Mouse (Mus musculus) CH12.LX (cell line): ENCODE data around the gene Tbc1d22a. TPM values are rescaled to one million over a fixed set of nuclear protein-coding genes. Genes with fewer than 3 reads are reported as not detected.
A peak's percentile ranks its signal among the peaks of the same experiment; 100 is the strongest.

ENCODE experiments used
- DNase-seq: peaks from one replicate; pipeline ENCODE4 v3.0.0-alpha.2; 2013; ENCODE audit errors: extremely low read depth
- H3K27ac ChIP-seq: 2 replicates; pipeline ENCODE4 v1.5.1; 2012; ENCODE audit warnings: low read depth, mild to moderate bottlenecking, control low read depth, moderate library complexity; ENCODE audit not compliant: insufficient read depth
- H3K27me3 ChIP-seq: replicated peaks from 2 replicates; pipeline ENCODE3; 2012; ENCODE audit warnings: inconsistent platforms
- H3K36me3 ChIP-seq, 2 experiments: replicated peaks in 1 of 2; 2 replicates each; pipeline versions ENCODE3 to v1.6.1; 2012; ENCODE audit warnings: inconsistent platforms in 1 of 2, low read length in 1 of 2, mild to moderate bottlenecking in 1 of 2, mixed read lengths in 1 of 2, moderate library complexity in 1 of 2; ENCODE audit not compliant: control insufficient read depth in 1 of 2, insufficient read depth in 1 of 2
- H3K4me1 ChIP-seq, 2 experiments: 2 replicates each; pipeline ENCODE4 v1.6.1; 2012; ENCODE audit warnings: inconsistent platforms in 1 of 2, moderate library complexity in 1 of 2; ENCODE audit not compliant: insufficient read depth in 2 of 2, control insufficient read depth in 1 of 2
- H3K4me2 ChIP-seq: 2 replicates; pipeline ENCODE4 v1.6.1; 2012; ENCODE audit warnings: low read depth, mild to moderate bottlenecking, control low read depth; ENCODE audit not compliant: poor library complexity, insufficient read depth, severe bottlenecking
- H3K4me3 ChIP-seq, 3 experiments: fragments of 150-350 bp in 1 of 3; sonication (generic) in 1 of 3; replicated peaks in 1 of 3; 2 replicates each; pipeline versions ENCODE3 to v1.5.1; 2011 to 2012; ENCODE audit warnings: low read depth in 2 of 3, low read length in 2 of 3, mild to moderate bottlenecking in 2 of 3, moderate library complexity in 2 of 3, control low read depth in 1 of 3, improper control_type of control experiment in 1 of 3, inconsistent platforms in 1 of 3, mixed read lengths in 1 of 3; ENCODE audit not compliant: poor library complexity in 1 of 3
- H3K79me2 ChIP-seq: replicated peaks from 2 replicates; pipeline ENCODE4 v1.6.1; 2012; ENCODE audit warnings: mild to moderate bottlenecking, moderate library complexity; ENCODE audit not compliant: control insufficient read depth, poor library complexity, insufficient read depth, severe bottlenecking; ENCODE audit errors: extremely low read depth
- H3K9ac ChIP-seq: 2 replicates; pipeline ENCODE4 v1.6.1; 2012; ENCODE audit warnings: low read depth, mild to moderate bottlenecking, control low read depth, moderate library complexity; ENCODE audit not compliant: insufficient read depth
- H3K9me3 ChIP-seq: replicated peaks from 2 replicates; pipeline ENCODE3; 2012; ENCODE audit warnings: low read length, inconsistent platforms, mixed read lengths
- BHLHE40 ChIP-seq: IDR thresholded peaks from 2 replicates; pipeline ENCODE4 v1.6.1; 2011; ENCODE audit warnings: mild to moderate bottlenecking, low read depth, low read length, improper control_type of control experiment
- CHD1 ChIP-seq: IDR thresholded peaks from 2 replicates; pipeline ENCODE4 v1.6.1; 2012; ENCODE audit warnings: low read depth, low read length, improper control_type of control experiment, inconsistent platforms
- CTCF ChIP-seq, 2 experiments: IDR thresholded peaks in 1 of 2; conservative IDR thresholded peaks in 1 of 2; 2 replicates each; pipeline ENCODE4 v1.5.1; 2011 to 2012; ENCODE audit warnings: low read depth in 2 of 2, low read length in 2 of 2, improper control_type of control experiment in 1 of 2, inconsistent platforms in 1 of 2, mild to moderate bottlenecking in 1 of 2, moderate library complexity in 1 of 2
- ELF1 ChIP-seq: IDR thresholded peaks from 2 replicates; pipeline ENCODE4 v1.6.1; 2014; ENCODE audit warnings: low read depth, mild to moderate bottlenecking, inconsistent platforms, low read length, improper control_type of control experiment
- GABPA ChIP-seq: IDR thresholded peaks from 2 replicates; pipeline ENCODE4 v1.6.1; 2012; ENCODE audit warnings: low read depth, low read length, improper control_type of control experiment, inconsistent platforms; ENCODE audit not compliant: insufficient replicate concordance
- MAFK ChIP-seq: IDR thresholded peaks from 2 replicates; pipeline ENCODE4 v1.6.1; 2011; ENCODE audit warnings: low read length, improper control_type of control experiment; ENCODE audit not compliant: insufficient replicate concordance
- NRF1 ChIP-seq: IDR thresholded peaks from 2 replicates; pipeline ENCODE4 v1.6.1; 2014; ENCODE audit warnings: low read depth, mild to moderate bottlenecking, inconsistent platforms, low read length, improper control_type of control experiment, moderate library complexity
- RAD21 ChIP-seq: IDR thresholded peaks from 2 replicates; pipeline ENCODE4 v1.6.1; 2011; ENCODE audit warnings: low read depth, mild to moderate bottlenecking, low read length, improper control_type of control experiment, moderate library complexity
- RCOR1 ChIP-seq: conservative IDR thresholded peaks from 2 replicates; pipeline ENCODE4 v1.6.1; 2012; ENCODE audit warnings: low read depth, mild to moderate bottlenecking, inconsistent platforms, low read length, improper control_type of control experiment
- SMC3 ChIP-seq: IDR thresholded peaks from 2 replicates; pipeline ENCODE4 v1.6.1; 2011; ENCODE audit warnings: low read depth, low read length, improper control_type of control experiment
- USF2 ChIP-seq: conservative IDR thresholded peaks from 2 replicates; pipeline ENCODE4 v1.6.1; 2011; ENCODE audit warnings: low read depth, low read length, improper control_type of control experiment
- dilution Hi-C: fragments of 300-500 bp; cut with MboI; formaldehyde crosslinking; loops from 2 replicates; pipeline ENCODE4 v1.14.3; 2020; ENCODE audit warnings: low sequenced_read_pairs; ENCODE audit not compliant: extremely low pct_unique_long_range_greater_than_20kb, extremely low pct_ligation_motif_present
- in situ Hi-C: fragments of 300-500 bp; cut with MboI; formaldehyde crosslinking; loops from 3 replicates; pipeline ENCODE4 v1.14.3; 2019; ENCODE audit warnings: low sequenced_read_pairs, low pct_ligation_motif_present, low pct_unique_long_range_greater_than_20kb, mixed read lengths
- polyA plus RNA-seq: library from polyadenylated mRNA; unstranded; fragments of >175 nt; gene quantifications from 2 replicates; pipeline ENCODE4 v1.2.1, GENCODE M21; 2012; ENCODE audit warnings: low read depth; ENCODE audit not compliant: insufficient read length
- total RNA-seq, 2 experiments: library from RNA; depleted of rRNA; stranded (reverse); fragments of 300-350 nt in 1 of 2; fragments of >200 nt in 1 of 2; gene quantifications; 2 replicates each; pipeline ENCODE4 v1.2.3; 2012 to 2014

Gene Tbc1d22a
- total and polyA plus RNA-seq, 3 experiments, result 17.6 to 20.2 (median 19.4) TPM

- no peak for DNase-seq
- TF ChIP-seq GABPA (no peak), USF2 (no peak), SMC3 (no peak)
- no peaks in the 10 kb centered on the region for H3K27me3 ChIP-seq
- peaks cover 13 to 59% of the 10 kb centered on the region in 2 experiments for H3K36me3 ChIP-seq
- no peak overlapping the region for H3K4me3 ChIP-seq
- H3K4me2 ChIP-seq, result no peak overlapping the region
- H3K9ac ChIP-seq, result no peak overlapping the region
- dilution Hi-C loops, result no loop called here
- H3K9me3 ChIP-seq, result no peaks in the 10 kb centered on the region
- in situ Hi-C loops, result loop anchor here (25.0 kb wide), 1 partner anchor 328 kb away; no protein-coding TSS in a partner anchor
- H3K27ac ChIP-seq, result no peak overlapping the region
- peaks cover 12 to 44% of the 10 kb centered on the region in 2 experiments for H3K4me1 ChIP-seq
- no peaks in the 10 kb centered on the region for H3K79me2 ChIP-seq
Measured at GRCm38 (mm10) chr15:86234517-86235441, 20.5 kb downstream of the Tbc1d22a start.

DNA sequence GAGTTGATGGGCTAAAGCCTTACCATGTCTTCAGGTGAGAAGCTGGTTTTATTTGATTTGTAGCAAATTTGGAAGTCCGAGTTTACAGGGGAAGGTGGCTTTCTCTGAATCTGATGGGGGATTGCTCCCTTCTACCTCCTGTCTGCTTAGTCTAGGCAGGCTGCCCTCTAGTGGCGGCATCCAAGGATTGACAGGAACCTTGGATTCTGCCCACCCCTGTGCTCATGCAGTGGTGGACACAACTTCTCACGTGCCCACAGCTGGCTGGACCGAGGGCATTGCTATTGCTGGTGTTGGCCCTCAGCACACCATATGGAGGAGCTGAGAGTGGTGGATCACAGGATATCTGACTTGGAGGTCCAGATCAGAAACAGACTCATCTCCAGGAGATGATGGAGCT is 22.0 kb downstream of the Tbc1d22a start:
- no peak overlapping the region for H3K27ac ChIP-seq
- in situ Hi-C loops, result loop anchor here (25.0 kb wide), 1 partner anchor 326 kb away; no protein-coding TSS in a partner anchor
- peaks cover 13 to 39% of the 10 kb centered on the region in 2 experiments for H3K4me1 ChIP-seq
- H3K79me2 ChIP-seq, result no peaks in the 10 kb centered on the region
- TF ChIP-seq ELF1 (no peak), MAFK (no peak), CHD1 (no peak), RAD21 (peak; percentile 15), GABPA (no peak), RCOR1 (no peak), NRF1 (no peak), SMC3 (peak; percentile 30), BHLHE40 (peak; percentile 63), CTCF (conservative IDR thresholded peaks at IDR 0.05 in 1 of 2, IDR thresholded peaks at IDR 0.05 in 1 of 2; ENCODE audit: low read depth in 2 of 2, low read length in 2 of 2) (peak; percentile 58 to 72; a peak in 3 of 4 replicates)
- H3K9ac ChIP-seq, result no peak overlapping the region
- dilution Hi-C loops, result no loop called here
- no peaks in the 10 kb centered on the region for H3K9me3 ChIP-seq
- no peaks in the 10 kb centered on the region for H3K27me3 ChIP-seq
- H3K4me3 ChIP-seq, result no peak overlapping the region
- peaks cover 19 to 65% of the 10 kb centered on the region in 2 experiments for H3K36me3 ChIP-seq
- DNase-seq, result peak; percentile 55
- H3K4me2 ChIP-seq, result no peak overlapping the region
